Mouse (Mus musculus): ENCODE measurements around the gene Mboat1. TPM values are rescaled to one million over a fixed set of nuclear protein-coding genes. Genes with fewer than 3 reads are reported as not detected.

The Mboat1 gene
- total RNA-seq, 2 experiments from 2014 or later, result 1.5 to 2.1 TPM

GRCm38 (mm10) chr13:30185549-30185948 is 49.3 kb downstream of the Mboat1 start:
- no peak for DNase-seq (ENCODE audit: low spot score in 2 of 2)

GRCm38 (mm10) chr13:30185959-30186358 is 49.7 kb downstream of the Mboat1 start:
- DNase-seq (ENCODE audit: low spot score in 2 of 2), result no peak

- peak; percentile 45 to 50 for DNase-seq (ENCODE audit: low spot score in 2 of 2)
Measured at GRCm38 (mm10) chr13:30186456-30186855, 50.2 kb downstream of the Mboat1 start.

GRCm38 (mm10) chr13:30192031-30192716 is 55.9 kb downstream of the Mboat1 start:
- no peak for DNase-seq (ENCODE audit: low spot score in 2 of 2)

- DNase-seq (ENCODE audit: low spot score in 2 of 2), result no peak
Measured at GRCm38 (mm10) chr13:30193363-30193762, 57.1 kb downstream of the Mboat1 start.

GRCm38 (mm10) chr13:30194834-30195233 is 58.5 kb downstream of the Mboat1 start:
- DNase-seq (ENCODE audit: low spot score in 2 of 2), result no peak

- no peak for DNase-seq (ENCODE audit: low spot score in 2 of 2)
Measured at GRCm38 (mm10) chr13:30196661-30197060, 60.4 kb downstream of the Mboat1 start.

- DNase-seq (ENCODE audit: low spot score in 2 of 2), result no peak
Measured at GRCm38 (mm10) chr13:30198101-30198570, 61.8 kb downstream of the Mboat1 start.

- DNase-seq (ENCODE audit: low spot score in 2 of 2), result no peak
Measured at GRCm38 (mm10) chr13:30199821-30200220, 63.5 kb downstream of the Mboat1 start.

GRCm38 (mm10) chr13:30200737-30201136 is 64.4 kb downstream of the Mboat1 start:
- no peak for DNase-seq (ENCODE audit: low spot score in 2 of 2)

GRCm38 (mm10) chr13:30203018-30203417 is 66.7 kb downstream of the Mboat1 start:
- DNase-seq (ENCODE audit: low spot score in 2 of 2), result no peak

GRCm38 (mm10) chr13:30208176-30208575 is 71.9 kb downstream of the Mboat1 start:
- no peak for DNase-seq (ENCODE audit: low spot score in 2 of 2)

- no peak for DNase-seq (ENCODE audit: low spot score in 2 of 2)
Measured at GRCm38 (mm10) chr13:30213276-30213675, 77.0 kb downstream of the Mboat1 start.

- DNase-seq (ENCODE audit: low spot score in 2 of 2), result no peak
Measured at GRCm38 (mm10) chr13:30217588-30218371, 81.5 kb downstream of the Mboat1 start.

- DNase-seq (ENCODE audit: low spot score in 2 of 2), result no peak
Measured at GRCm38 (mm10) chr13:30219597-30219996, 83.3 kb downstream of the Mboat1 start.

GRCm38 (mm10) chr13:30221316-30221715 is 85.0 kb downstream of the Mboat1 start:
- no peak for DNase-seq (ENCODE audit: low spot score in 2 of 2)

GRCm38 (mm10) chr13:30224114-30224513 is 87.8 kb downstream of the Mboat1 start:
- DNase-seq (ENCODE audit: low spot score in 2 of 2), result no peak

- no peak for DNase-seq (ENCODE audit: low spot score in 2 of 2)
Measured at GRCm38 (mm10) chr13:30224659-30225058, 88.4 kb downstream of the Mboat1 start.

- DNase-seq (ENCODE audit: low spot score in 2 of 2), result no peak
Measured at GRCm38 (mm10) chr13:30228762-30229161, 92.5 kb downstream of the Mboat1 start.

GRCm38 (mm10) chr13:30229625-30230139 is 93.4 kb downstream of the Mboat1 start:
- no peak for DNase-seq (ENCODE audit: low spot score in 2 of 2)

- no peak for DNase-seq (ENCODE audit: low spot score in 2 of 2)
Measured at GRCm38 (mm10) chr13:30235056-30235750, 98.9 kb downstream of the Mboat1 start.

- no peak for DNase-seq (ENCODE audit: low spot score in 2 of 2)
Measured at GRCm38 (mm10) chr13:30239396-30239795, 103.1 kb downstream of the Mboat1 start.
